Mouse (Mus musculus): ENCODE results near the gene Rapgef4. TPM values are rescaled to one million over a fixed set of nuclear protein-coding genes. Genes with fewer than 3 reads are reported as not detected.

The Rapgef4 gene
- polyA plus RNA-seq, 1 experiment from 2014 or later: 12.5 TPM

DNA sequence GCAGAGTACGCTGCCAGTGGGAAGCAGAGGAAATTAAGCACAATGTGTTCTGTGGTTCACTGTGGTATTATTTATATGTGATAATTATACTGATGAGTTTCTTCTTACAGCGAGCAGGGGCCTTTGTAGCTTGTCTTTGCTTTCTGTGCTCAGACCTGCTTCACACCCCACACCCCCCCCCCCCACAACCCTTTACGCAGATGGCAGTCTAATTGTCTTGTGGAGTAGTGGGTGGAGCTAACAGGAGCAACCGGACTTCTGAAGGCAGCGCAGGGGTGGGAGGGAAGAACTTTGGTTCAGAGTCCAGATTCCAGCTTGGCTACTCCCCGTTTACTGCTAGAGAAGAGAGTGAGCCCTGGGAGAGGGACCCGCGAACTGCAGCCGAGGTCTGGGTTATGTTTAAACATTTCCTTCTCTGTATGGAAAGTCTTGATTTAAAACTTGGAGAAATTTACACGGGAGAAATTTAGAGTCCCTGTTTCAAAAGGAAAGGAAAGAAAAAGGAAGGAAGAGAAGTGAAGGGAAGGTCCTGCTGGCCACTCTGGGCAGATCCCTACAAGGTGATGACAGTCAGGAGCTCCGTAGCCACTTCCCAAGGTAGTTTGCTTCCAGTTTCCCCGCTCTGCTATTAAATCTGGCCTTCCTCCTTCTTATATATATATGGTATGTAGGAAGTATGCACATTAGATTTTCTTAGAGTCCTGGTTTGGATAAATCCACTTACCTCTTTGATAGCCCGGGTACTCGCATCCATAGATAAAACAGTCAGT, 274.0 kb downstream of the Rapgef4 start:
- 37% methylated on average over 14 of the region's 14 CpGs for WGBS
- no peak overlapping the region for H3K4me3 ChIP-seq (replicated peaks)
- no peak overlapping the region for H3K27ac ChIP-seq
- no peak for ATAC-seq
- H3K9ac ChIP-seq (replicated peaks): no peak overlapping the region
- H3K9me3 ChIP-seq: no peaks in the 10 kb centered on the region
- H3K4me2 ChIP-seq (replicated peaks): peak overlapping the region; percentile 24
- H3K36me3 ChIP-seq: no peaks in the 10 kb centered on the region
- H3K27me3 ChIP-seq: no peaks in the 10 kb centered on the region
- peaks cover 20% of the 10 kb centered on the region for H3K4me1 ChIP-seq (replicated peaks)

DNA sequence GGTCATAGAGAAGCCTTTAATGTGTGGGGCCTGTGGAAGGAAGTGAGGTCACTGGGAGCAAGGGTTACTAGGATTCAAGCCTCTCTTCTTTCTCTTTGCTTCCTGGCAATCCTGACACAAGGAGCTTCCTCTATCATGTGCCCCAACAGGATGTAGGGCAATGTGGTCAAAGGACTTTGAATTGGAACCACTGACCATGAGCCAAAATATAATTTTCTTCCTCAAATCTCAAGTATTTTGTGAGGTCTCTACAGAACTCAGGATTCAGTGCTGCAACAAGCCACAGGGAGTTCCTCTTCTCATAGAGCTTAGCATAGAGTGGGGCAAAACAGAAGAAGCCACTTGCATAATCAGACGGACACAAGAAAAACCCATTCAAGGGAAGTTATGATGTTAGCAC, 279.7 kb downstream of the Rapgef4 start:
- ATAC-seq: no peak
- 88% methylated on average over 1 of the region's 1 CpGs for WGBS

GRCm38 (mm10) chr2:72262814-72263480, 281.9 kb downstream of the Rapgef4 start:
- Histone ChIP-seq H3K4me1 (replicated peaks) (no peaks in the 10 kb centered on the region), H3K4me2 (replicated peaks) (no peak overlapping the region), H3K27me3 (no peaks in the 10 kb centered on the region), H3K36me3 (no peaks in the 10 kb centered on the region), H3K27ac (no peak overlapping the region), H3K4me3 (replicated peaks) (no peak overlapping the region), H3K9ac (replicated peaks) (no peak overlapping the region), H3K9me3 (no peaks in the 10 kb centered on the region)
- WGBS: 94% methylated on average over 6 of the region's 6 CpGs
- ATAC-seq: no peak

More for the DNA sequence above, 279.7 kb downstream of the Rapgef4 start:
- no peak overlapping the region for H3K9ac ChIP-seq (replicated peaks)
- no peak overlapping the region for H3K27ac ChIP-seq
- H3K9me3 ChIP-seq: no peaks in the 10 kb centered on the region
- H3K4me1 ChIP-seq (replicated peaks): no peaks in the 10 kb centered on the region
- no peaks in the 10 kb centered on the region for H3K27me3 ChIP-seq
- no peaks in the 10 kb centered on the region for H3K36me3 ChIP-seq
- no peak overlapping the region for H3K4me3 ChIP-seq (replicated peaks)
- no peak overlapping the region for H3K4me2 ChIP-seq (replicated peaks)

- H3K27me3 ChIP-seq: no peaks in the 10 kb centered on the region
- ATAC-seq: no peak
- H3K4me1 ChIP-seq (replicated peaks): no peaks in the 10 kb centered on the region
- no peaks in the 10 kb centered on the region for H3K9me3 ChIP-seq
- H3K9ac ChIP-seq (replicated peaks): no peak overlapping the region
- H3K36me3 ChIP-seq: no peaks in the 10 kb centered on the region
- H3K27ac ChIP-seq: no peak overlapping the region
- H3K4me3 ChIP-seq (replicated peaks): no peak overlapping the region
- no peak overlapping the region for H3K4me2 ChIP-seq (replicated peaks)
- WGBS: 93% methylated on average over 6 of the region's 6 CpGs
Measured at GRCm38 (mm10) chr2:72267390-72267789, 286.4 kb downstream of the Rapgef4 start.

DNA sequence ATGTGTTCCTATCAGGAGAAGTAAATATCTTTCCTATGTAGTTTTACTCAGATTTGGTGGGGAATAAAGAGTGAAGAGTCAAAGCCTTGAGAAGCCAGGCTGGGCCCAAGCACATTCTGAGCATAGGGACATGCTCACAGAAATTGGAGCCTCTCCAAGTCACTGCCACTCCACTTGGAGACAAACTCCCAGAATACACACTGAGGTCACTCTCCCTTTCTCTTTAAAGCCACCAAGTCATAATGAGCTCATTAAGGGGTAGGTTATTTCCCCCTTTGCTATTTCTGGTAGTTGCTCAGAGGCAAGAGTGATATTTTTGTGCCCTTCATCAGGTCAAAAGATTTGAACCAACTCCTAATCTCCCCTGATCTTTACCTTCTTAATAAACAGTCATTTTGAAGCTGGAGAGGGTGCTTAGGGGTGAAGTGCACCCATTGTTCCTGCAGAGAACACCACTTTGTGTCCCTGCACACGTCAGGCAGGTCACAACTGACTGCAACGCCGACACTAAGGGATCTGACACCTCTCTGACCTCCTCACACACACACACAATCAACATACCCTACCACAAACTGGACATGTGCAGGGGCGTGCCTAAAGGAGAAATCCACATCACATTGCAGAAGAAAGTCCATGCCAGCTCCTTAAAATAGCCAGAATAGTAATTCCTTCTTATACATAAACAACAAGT, 288.8 kb downstream of the Rapgef4 start:
- no peak for ATAC-seq
- no peak overlapping the region for H3K27ac ChIP-seq
- no peaks in the 10 kb centered on the region for H3K27me3 ChIP-seq
- no peak overlapping the region for H3K4me2 ChIP-seq (replicated peaks)
- WGBS: 70% methylated on average over 4 of the region's 4 CpGs
- no peaks in the 10 kb centered on the region for H3K4me1 ChIP-seq (replicated peaks)
- H3K9me3 ChIP-seq: no peaks in the 10 kb centered on the region
- H3K36me3 ChIP-seq: no peaks in the 10 kb centered on the region
- H3K4me3 ChIP-seq (replicated peaks): no peak overlapping the region
- H3K9ac ChIP-seq (replicated peaks): no peak overlapping the region

DNA sequence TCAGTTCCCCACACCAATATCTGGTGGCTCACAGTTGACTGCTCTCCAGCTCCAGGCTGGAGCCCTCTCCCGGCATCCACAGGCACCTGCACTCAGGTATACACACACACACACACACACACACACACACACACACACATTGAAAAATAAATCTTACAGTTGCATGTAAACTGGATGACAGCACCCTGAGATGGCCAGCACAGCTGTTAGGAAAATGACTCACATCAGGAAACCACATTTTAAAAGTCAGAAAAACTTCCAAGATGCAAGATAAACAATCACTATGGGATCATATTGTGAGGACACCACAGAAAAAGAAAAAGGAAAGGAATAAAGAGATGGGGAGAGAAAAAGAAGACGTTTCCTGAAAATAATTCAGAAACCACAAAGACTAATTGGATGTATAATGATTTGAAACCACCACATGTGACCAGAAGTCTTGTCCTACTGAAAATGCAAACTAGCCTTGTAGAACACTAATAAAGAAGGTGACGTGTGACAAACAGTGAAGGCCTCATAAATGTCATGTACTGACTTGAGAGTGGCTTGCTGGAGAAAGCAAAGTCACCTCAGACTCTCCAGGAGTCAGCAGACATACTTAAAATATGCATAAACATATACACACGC, 297.3 kb downstream of the Rapgef4 start:
- WGBS: 70% methylated on average over 4 of the region's 4 CpGs
- Histone ChIP-seq H3K27ac (no peak overlapping the region), H3K4me2 (replicated peaks) (no peak overlapping the region), H3K4me1 (replicated peaks) (no peaks in the 10 kb centered on the region), H3K27me3 (no peaks in the 10 kb centered on the region), H3K9me3 (no peaks in the 10 kb centered on the region), H3K4me3 (replicated peaks) (no peak overlapping the region), H3K9ac (replicated peaks) (no peak overlapping the region), H3K36me3 (no peaks in the 10 kb centered on the region)
- ATAC-seq: no peak

DNA sequence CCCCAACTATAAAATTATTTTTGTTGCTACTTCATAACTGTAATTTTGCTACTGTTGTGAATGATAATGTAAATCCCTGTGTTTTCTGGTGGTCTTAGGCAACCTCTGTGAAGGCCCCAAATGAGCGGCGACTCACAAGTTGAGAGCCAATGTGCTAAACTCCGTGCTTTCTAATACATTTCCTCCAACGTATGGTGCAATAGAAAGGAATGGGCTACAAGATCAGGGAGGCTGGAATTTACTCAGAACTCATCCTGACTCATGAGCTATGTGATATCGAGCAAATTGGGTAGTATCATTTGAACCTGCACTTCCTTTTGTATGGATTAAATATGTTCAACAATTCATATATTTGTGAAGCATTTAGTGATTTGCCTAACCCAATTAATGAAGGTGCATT, 299.5 kb downstream of the Rapgef4 start:
- Histone ChIP-seq H3K4me3 (replicated peaks) (no peak overlapping the region), H3K4me1 (replicated peaks) (no peaks in the 10 kb centered on the region), H3K9me3 (no peaks in the 10 kb centered on the region), H3K9ac (replicated peaks) (no peak overlapping the region), H3K27me3 (peaks cover 15% of the 10 kb centered on the region; the same call in 1 of the 2 replicates), H3K4me2 (replicated peaks) (no peak overlapping the region), H3K36me3 (no peaks in the 10 kb centered on the region), H3K27ac (no peak overlapping the region)
- 95% methylated on average over 5 of the region's 5 CpGs for WGBS
- ATAC-seq: no peak

GRCm38 (mm10) chr2:72281971-72282370, 300.9 kb downstream of the Rapgef4 start:
- no peak overlapping the region for H3K4me2 ChIP-seq (replicated peaks)
- peaks cover 5% of the 10 kb centered on the region; the same call in 1 of the 2 replicates for H3K4me1 ChIP-seq (replicated peaks)
- H3K27me3 ChIP-seq: peaks cover 15% of the 10 kb centered on the region; the same call in 1 of the 2 replicates
- no peak overlapping the region for H3K9ac ChIP-seq (replicated peaks)
- H3K9me3 ChIP-seq: no peaks in the 10 kb centered on the region
- H3K4me3 ChIP-seq (replicated peaks): no peak overlapping the region
- WGBS: 93% methylated on average over 14 of the region's 14 CpGs
- no peak overlapping the region for H3K27ac ChIP-seq
- no peak for ATAC-seq
- H3K36me3 ChIP-seq: no peaks in the 10 kb centered on the region

GRCm38 (mm10) chr2:72282733-72283132, 301.7 kb downstream of the Rapgef4 start:
- peaks cover 19% of the 10 kb centered on the region; the same call in 1 of the 2 replicates for H3K27me3 ChIP-seq

GRCm38 (mm10) chr2:72284689-72285088, 303.6 kb downstream of the Rapgef4 start:
- Histone ChIP-seq H3K4me3 (replicated peaks) (no peak overlapping the region), H3K36me3 (no peaks in the 10 kb centered on the region), H3K9me3 (no peaks in the 10 kb centered on the region), H3K4me2 (replicated peaks) (no peak overlapping the region), H3K27ac (no peak overlapping the region), H3K27me3 (peaks cover 19% of the 10 kb centered on the region; the same call in 1 of the 2 replicates), H3K4me1 (replicated peaks) (peaks cover 5% of the 10 kb centered on the region; the same call in 1 of the 2 replicates), H3K9ac (replicated peaks) (no peak overlapping the region)
- WGBS: 82% methylated on average over 7 of the region's 7 CpGs
- no peak for ATAC-seq

More at GRCm38 (mm10) chr2:72282733-72283132, 301.7 kb downstream of the Rapgef4 start:
- Histone ChIP-seq H3K36me3 (no peaks in the 10 kb centered on the region), H3K9me3 (no peaks in the 10 kb centered on the region), H3K27ac (no peak overlapping the region), H3K4me1 (replicated peaks) (peaks cover 5% of the 10 kb centered on the region; the same call in 1 of the 2 replicates), H3K9ac (replicated peaks) (no peak overlapping the region), H3K4me3 (replicated peaks) (no peak overlapping the region), H3K4me2 (replicated peaks) (no peak overlapping the region)
- no peak for ATAC-seq
- 84% methylated on average over 4 of the region's 4 CpGs for WGBS

DNA sequence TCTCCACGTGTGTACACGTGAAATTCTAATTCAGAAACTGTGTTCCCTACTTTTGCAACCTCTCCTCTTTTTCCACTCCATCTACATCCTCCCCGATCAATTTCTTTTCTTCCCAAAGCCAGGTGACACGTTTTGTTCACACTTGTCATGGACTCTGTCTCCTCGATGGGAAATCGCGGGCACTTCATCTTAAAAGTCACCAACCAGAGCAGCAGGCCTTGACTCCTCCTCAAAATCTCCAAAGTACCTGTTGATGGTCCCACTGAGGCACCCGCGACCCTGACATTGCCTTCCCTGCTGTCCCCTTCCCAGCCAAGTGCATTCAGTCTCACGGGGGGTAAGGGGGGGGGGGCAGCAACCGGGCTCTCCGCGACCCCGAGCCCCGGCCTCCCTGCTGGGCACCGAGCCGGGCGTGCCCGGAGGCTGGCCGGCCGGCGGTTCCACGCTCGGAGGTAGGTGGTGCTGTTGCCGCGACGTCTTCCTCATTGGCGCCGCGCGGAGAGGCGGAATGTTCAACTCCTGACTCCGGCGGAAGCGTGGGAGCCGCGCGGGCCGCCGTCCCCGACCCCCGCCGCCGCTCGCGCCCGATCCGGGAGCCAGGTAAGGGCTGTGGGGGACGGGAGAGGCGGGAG, 304.3 kb downstream of the Rapgef4 start, which contains the start of gene Map3k20:
Gene Map3k20 (plus strand): TSS at position 382 of the 632 bp plus-strand sequence.
- no peaks in the 10 kb centered on the region for H3K9me3 ChIP-seq
- H3K9ac ChIP-seq (replicated peaks): peak within 1 kb of the TSS; percentile 81
- peaks cover 5% of the 10 kb centered on the region; the same call in 1 of the 2 replicates for H3K4me1 ChIP-seq (replicated peaks)
- no peak within 1 kb of the TSS for H3K27ac ChIP-seq
- no peaks in the 10 kb centered on the region for H3K36me3 ChIP-seq
- peak within 1 kb of the TSS; percentile 72 for H3K4me2 ChIP-seq (replicated peaks)
- H3K4me3 ChIP-seq (replicated peaks): peak within 1 kb of the TSS; percentile 72
- 2% methylated on average over 50 of the region's 50 CpGs for WGBS
- peak; percentile 85 for ATAC-seq
- H3K27me3 ChIP-seq: peaks cover 19% of the 10 kb centered on the region; the same call in 1 of the 2 replicates
